Mouse (Mus musculus) bone marrow macrophage, adult 2 months (primary cell): ENCODE measurements around the gene Thsd4.

Experiments
- CTCF ChIP-seq: IDR thresholded peaks from 2 replicates; pipeline ENCODE4 v1.5.1; 2012; ENCODE audit warnings: low read depth, mild to moderate bottlenecking, low read length, moderate library complexity
- POLR2A ChIP-seq: IDR thresholded peaks from 2 replicates; pipeline ENCODE4 v1.6.1; 2012; ENCODE audit warnings: mild to moderate bottlenecking, low read depth, low read length, borderline replicate concordance

DNA sequence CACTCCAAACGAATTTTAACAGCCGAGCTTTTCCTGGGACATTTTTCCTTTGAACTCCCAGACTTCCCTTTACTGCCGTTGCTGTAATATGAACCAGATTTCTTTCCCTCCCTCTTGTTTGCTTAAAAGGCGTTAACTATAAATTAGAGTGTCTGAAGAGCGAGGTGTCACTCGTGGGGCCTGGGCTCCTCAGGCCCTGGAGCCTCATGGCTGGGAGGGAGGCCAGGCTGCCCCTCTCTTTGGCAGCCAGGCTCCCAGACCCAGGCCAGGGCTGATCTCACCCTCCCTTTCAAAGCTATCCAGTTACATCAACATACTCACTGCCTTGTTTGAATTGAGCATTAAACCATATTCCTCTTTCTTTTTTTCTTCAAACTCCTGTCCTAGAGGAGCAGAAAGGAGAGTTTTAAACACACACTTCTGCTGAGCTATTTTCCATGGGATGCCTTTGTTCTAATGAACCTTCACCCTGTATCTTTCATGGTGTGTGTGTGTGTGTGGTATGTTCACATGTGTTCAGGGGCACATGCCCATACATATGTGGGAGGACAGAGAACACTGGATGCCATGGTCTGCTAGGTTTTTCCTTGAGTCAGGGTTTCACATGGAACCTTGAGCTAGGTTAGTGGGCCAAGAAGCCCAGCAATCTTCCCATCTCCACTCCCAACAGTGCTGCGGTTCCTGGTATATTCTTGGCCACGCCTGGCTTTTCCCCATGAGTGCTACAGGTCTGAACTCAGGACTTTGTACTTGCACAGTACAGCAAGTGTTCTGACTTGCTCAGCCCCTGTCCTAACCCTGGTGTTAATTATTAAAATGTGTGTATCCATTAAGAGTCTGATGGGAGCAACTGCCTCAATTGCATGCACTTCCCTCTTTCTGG, 287.4 kb downstream of the Thsd4 start:
- TF ChIP-seq CTCF (no peak), POLR2A (no peak)
